Mouse (Mus musculus) frontal cortex, postnatal 14 days (tissue): Measurements from ENCODE around the gene Suds3.
A peak's percentile ranks its signal among the peaks of the same experiment; 100 is the strongest.

Experiments
- DNase-seq, 2 experiments: peaks; one replicate each; pipeline ENCODE4 v3.0.0; 2022; ENCODE audit warnings: low spot score in 2 of 2

Suds3 gene

DNA sequence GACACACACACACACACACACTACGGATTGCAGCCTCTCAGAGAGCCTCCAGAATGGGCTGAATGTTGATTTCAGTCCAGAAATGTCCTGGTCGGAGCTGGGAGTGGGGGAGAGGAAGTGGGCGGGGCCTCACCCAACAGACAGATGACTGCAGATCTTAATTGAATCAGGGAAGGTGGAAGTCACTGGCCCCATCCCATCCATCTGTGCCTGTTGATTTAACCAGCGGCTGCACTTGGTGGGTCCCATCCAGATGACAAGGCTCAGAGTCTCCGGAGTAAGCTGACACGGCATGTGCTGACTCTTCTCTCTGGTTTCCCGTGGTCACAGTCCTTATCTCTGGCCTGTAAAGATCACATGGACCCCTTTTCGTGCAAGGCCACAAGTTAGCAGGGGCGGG, 20.0 kb upstream of the Suds3 start:
- no peak for DNase-seq

DNA sequence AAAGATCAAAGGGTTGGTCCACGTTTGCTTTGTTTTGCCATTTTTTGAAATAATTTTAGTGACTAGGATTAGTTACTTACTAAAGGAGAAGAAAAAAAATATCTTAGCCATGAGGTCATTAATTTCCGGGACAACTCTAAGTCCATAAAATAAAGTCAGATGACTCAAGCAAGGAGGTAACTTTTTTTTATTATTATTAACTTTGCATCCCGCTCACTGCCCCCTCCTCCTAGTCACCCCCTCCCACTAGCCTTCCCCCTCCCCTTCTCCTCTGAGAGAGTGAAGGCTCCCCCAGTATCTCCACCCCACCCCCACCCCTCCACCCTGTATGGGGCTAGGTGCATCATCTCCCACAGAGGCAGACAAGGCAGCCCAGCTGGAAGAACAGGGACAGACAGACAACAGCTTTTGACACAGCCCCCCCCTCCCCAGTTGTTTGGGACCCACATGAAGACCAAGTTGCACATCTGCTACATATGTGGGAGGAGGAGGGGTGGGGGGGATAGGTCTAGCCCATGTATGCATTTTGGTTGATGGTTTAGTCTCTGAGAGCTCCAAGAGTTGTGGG, 19.1 kb upstream of the Suds3 start:
- no peak for DNase-seq

DNA sequence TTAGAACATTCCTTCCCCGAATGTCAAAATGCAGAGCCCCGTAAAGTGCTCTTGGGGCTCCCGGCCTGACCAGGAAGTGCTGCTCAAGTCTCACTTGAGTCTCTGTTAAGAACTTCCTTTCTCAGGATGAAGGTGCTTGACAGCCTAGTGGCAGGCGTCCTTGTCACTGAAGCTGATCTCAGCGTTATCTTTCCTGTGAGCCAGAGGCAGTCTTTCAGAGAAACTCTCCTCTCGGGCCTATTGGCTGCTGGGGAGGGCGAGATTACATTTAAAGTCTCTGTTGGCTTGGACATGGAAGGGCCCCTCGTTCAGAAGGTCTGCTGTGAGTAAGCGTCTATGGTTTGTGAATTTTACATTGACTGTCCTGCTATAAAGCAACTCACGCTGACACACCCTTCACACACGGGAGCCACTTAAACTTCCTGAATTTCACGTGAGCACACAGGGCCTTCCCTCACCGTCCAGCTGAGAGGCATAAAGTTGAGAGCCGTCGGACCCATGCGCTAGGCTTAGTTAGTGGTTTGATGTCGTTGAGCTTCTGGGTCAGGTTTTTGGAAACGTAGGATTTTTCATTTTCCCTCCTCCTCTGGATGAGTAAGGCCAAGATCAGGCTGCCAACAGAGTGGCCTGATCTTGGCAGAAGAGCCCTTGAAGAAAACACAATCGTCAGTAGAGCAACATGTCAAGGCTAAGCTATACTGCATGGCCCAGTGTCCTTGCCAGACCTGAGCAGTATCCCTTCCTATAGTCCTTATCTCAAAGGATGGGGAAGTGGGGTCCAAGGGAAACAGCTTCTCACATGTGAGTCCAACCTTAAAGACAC, 18.4 kb upstream of the Suds3 start:
- no peak for DNase-seq

DNA sequence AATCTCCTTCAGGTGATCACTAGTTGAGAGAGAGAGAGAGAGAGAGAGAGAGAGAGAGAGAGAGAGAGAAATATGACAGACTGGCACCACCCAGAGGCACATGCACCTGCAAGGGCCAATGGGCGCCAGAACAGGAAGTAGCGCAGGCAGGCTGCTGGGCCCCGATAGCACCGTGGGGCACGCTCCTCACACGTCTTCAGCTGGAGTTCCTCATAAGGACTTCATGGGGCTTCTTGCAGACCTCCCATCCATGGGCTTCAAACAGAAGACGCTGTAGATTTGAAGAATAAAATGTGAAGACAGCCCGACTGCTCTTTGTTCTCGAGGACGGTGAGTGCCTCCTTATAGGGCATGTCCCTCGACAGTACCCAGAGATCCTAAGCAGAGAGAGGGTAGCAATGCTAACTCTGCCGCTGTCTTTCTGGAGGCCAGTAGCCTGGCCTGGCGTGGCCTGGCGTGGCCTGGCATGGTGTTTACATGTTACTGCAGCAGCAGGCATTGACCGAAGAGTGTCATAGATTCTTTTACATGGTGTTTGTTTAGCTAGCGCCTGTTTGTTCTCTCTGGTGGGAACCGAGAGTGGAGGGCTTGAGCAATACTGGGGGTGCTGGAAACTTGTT, 17.6 kb upstream of the Suds3 start:
- DNase-seq: no peak

DNA sequence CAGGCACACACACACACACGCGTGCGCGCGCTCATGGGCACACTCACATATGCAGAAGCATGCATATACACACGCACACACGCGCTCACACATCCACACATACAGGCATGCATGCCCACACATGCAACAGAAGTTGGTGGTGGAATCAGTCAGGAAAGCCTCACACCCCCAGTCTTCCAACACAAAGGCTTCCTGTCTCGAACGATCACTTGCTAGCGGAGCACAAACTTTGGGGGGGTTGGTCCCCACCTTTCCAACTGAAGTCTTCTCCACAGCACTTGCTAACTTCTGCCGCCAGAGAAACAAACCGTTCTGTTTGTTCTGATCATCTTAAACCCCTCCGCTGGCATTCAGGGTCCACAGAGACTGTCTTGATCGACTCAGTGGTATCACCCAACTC, 14.8 kb upstream of the Suds3 start:
- DNase-seq: no peak

DNA sequence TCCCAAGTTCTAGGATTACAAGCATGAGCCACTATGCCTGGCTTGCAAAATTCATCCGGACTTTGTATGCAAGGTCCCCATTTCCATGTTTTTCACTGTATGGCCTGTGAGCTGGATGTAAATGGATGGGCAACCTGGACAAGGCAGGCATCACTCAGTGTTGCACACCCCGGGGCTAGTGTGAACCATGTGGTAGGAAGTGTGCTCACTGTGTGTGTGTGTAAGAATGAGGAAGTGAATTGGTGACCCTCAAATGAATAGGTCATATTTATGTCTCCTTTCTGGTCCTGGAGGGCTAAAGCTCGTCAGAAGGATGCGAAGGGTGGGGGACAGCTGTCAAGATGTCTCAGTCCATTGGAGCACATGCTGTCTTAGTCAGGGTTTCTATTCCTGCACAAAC, 11.1 kb upstream of the Suds3 start:
- no peak for DNase-seq

DNA sequence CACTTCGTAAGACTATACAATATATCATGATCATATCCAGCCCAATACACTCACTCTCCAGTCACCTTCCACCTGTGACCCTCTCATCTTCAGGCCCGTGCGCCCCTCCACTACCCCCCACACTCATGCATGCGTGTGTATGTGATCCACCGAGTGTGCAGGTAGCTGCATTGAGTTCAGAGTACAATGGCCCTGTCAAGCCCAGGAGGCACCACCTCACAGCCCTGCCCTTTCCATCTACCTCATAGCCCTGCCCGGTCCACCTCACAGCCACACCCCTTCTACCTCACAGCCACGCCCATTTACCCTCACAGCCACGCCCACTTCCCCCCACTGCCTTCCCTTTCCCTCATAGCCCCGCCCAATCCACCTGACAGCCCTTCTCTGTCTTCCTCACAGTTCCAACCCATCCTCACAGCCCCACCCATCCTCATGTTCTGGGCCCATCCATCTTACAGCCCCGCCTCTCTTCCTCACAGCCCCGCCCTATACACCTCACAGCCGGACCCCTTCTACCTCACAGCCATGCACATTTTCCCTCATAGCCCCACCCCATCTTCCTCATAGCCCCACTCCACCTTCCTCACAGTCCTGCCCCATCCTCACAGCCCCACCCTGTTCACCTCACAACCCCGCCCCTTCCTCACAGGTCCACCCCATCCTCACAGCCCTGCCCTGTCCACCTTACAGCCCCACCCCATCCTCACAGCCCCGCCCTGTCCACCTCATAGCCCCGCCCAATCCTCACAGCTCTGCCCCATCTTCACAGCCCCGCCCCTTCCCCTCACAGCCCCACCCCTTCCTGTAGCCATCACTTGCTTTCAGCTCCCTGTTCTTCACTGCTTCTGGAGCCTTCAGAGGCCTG, 9.8 kb upstream of the Suds3 start:
- DNase-seq: no peak

DNA sequence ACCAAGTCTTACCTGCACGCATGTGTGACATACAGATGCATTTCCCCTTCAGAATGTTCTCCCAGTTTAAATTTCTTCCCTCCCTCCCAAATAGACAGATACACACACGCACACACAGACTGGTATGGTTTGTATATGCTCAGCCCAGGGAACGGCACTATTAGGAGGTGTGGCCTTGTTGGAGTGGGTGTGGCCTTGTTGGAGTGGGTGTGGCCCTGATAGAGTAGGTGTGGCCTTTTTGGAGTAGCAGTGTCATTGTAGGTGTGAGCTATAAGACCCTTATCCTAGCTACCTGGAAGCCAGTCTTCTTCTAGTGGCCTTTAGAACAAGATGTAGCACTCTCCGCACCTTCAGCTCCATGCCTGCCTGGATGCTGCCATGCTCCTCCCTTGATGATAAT, 7.9 kb upstream of the Suds3 start:
- no peak for DNase-seq

DNA sequence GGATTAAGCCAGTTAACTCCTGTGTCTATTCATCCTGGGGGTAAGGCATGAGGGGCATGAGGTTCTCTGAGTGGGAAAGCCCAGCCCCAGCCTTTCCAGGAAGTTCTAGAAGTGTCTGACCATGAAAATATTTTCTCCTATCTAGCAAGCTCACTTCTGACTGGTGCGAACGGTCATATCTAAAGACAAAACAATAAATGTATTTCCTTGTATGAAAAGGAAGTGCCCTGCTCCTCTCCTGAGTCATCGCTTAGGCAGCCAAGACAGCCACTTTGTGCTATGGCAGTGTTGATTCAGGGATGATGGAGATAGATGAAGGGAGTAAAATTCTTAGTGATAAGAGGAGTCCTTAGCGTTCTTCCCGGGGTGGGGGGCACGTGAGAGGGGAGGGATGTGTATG, 7.2 kb upstream of the Suds3 start:
- DNase-seq: no peak

DNA sequence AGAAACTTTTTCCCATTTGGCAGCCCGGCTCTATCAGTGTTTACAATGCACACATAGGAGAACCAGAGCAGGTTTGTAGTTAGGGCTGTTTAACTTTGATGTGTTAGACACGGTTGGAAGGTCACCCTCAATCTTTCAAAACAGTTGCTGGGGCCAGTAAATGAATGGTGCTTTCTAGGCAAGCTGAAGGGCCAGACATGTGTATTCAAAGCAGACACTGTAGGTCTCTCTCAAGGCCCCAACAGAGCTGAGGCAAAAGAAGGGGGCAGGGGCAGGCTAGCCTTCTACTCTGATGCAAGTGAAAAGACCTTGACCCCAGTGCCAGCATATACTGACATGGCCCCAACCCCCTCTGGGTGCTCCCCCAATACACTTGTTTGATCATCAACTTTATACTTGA, 5.7 kb upstream of the Suds3 start:
- DNase-seq: no peak

DNA sequence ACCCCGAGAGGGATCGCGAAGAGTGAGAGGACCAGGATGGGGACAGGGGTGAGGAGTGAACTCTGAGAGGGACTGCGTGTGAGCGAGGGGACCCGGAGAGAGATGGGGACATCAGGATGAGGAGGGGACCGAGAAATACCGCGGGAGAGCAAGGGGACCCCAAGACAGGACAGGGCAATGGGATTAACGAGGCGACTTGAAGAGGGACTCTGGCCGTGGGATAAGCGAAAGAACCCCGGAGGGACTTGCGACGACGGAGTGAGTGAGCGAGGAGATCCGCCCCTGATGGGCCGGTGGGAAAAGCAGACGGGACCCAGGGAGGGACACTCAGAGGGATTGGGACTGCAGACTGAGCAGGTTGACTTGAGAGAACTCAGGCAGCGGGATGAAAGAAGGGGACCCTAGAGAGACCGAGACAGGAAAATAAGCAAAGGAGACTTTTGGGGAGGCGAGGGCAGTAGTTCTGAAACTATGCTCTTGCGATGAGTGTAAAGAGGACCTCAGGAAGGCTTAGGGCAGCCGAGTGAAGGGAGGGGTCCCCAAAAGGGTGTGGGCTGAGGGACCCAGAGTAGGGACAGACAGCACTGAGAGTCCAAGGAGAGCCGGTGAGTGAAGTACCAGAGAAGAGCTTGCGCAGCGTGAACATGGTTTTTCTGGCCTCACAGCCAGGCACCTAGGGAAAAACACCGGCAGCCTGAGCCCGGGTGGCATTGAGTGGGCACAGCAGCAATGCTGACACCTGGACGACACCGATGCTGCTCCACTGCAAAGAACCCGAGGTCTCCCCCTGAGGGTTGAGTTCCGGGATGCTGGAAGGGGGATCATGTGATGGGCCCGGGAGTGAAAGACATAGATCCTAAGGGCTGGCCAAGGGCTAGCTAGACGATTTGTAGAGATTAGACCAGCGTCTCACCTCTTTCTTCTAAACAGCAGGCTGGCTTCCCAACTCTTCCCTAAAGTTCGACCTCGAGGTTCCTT, 4.9 kb upstream of the Suds3 start:
- DNase-seq: no peak

DNA sequence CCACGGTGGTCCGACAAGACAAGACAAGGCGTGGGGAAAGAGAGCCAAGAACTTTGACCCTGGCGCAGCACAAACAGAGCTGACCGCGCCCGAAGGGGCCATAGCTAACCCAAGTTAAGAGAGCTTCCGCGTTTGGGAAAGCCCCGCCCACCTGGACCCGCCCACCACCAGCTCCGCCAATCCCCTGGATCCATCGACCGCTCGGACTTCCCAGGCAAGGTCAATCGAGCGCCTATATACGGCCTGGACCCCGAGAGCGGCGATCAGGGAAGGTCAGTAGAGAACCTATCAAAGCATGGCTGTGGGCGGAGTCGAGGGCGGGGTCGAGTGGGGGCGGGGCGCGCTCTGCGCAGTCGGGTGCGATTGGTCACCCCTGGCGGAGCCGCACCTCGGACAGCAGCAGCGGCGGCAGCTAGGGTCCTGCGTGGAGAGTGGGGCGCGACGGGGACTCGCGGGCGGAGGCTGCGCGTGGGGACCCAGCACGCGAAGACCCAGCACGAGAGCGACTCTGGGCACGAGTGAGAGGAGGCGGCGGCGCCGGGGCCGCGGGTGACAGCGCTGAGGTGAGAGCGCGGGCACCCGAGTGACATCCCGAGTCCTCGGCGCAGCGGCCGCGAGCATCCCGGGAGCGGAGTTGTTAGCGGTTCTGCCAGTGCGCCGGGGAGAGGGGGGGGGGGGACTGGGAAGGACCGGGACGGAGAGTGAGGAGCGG, 4.0 kb upstream of the Suds3 start, which contains the start of gene Taok3:
TSS of gene Taok3 (plus strand) at position 353 of the 712 bp plus-strand sequence.
- peak; percentile 94 to 97 for DNase-seq

DNA sequence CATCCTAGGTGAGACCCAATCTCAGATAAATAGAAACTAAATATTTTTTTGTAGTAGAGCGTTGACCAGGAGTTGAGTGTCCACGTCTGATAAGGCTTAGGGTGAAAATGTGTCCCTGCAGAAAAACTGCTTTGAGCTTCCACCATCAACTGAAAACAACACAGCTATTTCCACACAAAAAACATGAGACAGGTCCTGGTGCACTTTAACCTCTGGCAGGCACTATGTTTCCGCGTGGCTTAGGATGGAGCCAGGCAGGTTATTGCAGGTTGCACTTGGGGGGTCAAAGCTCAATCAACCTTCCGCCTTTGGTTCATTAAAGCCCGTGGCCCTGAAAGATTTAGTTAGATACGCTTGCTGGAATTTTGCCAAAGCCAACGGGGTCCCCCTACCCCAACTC, 2.9 kb upstream of the Suds3 start:
- DNase-seq: no peak

DNA sequence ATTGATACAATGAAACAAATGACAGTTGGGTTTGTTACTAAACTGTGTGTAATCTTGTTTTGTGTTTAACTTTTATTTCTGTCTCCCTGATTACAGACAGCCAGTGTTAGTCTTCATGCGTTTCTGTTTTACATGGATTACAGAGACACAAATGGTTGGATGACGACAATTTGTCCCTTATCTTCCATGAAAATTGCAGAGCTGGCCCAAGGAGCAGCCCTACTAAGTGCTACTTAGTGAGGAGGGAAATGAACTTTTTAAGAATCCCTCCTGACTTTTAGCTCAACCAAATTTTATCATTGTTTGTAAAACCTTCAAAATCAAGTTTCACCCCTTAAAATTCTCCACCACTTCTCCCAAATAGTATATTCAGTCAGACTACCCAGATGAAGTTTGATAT, 2.3 kb upstream of the Suds3 start:
- DNase-seq: no peak

DNA sequence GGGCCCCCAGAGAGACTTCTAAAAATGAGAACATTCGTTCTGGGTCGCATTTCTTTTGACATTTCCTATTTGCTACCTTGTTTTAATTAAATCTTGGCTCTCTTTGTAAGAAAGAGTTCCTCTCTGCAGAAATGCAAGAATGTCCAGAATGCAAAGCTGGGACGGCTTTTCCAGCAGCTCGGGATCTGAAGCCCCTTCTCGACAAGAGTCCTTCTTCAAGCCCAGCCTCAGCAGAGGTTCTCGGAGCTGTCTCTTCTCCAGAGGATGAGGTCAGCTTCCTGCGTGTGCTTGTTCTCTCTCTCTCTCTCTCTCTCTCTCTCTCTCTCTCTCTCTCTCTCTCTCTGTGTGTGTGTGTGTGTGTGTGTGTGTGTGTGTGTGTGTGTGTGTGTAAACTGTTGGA, 1.8 kb upstream of the Suds3 start:
- DNase-seq: no peak

DNA sequence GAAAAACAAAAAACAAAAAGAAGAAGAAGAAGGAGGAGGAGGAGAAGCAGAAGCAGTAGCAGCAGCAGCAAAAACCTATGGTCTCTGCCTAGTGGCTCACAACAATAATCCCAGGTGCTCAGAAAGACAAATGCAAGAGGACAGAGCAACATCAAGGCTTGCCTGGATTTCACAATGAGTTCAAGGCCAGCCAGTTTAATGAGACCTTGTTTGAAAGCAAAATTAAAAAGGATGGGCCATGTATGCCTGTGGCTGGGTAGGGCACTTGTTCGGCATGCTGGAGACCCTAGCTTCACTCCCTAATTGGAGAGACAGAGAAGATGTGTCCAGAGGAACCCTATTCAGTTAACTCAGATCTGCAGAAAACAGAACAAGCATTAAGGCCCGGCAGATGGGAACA, 1.3 kb upstream of the Suds3 start:
- no peak for DNase-seq

DNA sequence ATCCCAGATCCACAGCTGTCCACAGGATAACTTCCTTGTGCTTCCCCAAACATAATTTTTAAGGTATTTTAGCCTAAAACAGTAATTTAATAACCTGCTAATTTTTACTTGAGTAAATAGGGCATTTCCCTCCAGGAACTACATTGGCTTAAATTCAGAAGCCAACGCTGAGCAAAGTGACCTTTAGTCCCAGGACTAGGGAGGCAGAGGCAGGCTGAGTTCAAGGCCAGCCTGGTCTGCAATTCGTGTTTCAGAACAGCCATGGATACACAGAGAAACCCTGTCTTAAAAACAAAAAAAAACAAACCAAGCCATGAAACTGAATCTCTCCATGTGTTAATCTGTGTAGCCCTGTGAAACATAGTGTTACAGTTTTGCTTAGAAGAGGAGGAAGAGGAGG, 747 bp upstream of the Suds3 start:
- DNase-seq: no peak

DNA sequence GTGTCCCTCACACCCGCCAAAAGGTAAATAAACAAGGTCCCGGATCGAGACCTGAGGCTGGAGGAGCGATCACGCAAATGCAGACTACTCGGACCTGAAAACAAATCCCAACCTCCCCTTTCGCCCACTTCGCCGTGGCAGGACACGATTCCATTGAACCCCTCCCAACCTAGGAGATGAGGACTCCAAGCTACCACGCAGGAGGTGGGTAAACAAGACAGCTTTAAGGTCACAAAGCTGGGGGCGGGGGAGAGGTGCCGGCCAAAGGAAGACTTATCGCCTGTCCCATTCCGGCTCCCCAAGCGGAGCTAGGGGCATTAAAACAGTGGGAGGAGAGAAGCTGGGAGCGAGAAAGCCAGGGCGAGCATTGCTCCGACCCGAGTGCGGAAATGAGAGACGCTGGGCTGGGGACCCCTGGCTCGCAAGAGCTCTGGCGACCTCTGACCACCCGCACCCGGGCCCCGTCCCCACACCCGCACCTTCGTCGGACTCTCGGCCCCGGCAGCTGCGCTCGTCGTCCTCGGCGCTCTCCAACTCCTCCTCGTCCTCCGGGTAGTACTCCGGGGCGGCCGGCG, 633 bp downstream of the Suds3 start:
- DNase-seq: peak in 1 of 2 experiments; percentile 19

DNA sequence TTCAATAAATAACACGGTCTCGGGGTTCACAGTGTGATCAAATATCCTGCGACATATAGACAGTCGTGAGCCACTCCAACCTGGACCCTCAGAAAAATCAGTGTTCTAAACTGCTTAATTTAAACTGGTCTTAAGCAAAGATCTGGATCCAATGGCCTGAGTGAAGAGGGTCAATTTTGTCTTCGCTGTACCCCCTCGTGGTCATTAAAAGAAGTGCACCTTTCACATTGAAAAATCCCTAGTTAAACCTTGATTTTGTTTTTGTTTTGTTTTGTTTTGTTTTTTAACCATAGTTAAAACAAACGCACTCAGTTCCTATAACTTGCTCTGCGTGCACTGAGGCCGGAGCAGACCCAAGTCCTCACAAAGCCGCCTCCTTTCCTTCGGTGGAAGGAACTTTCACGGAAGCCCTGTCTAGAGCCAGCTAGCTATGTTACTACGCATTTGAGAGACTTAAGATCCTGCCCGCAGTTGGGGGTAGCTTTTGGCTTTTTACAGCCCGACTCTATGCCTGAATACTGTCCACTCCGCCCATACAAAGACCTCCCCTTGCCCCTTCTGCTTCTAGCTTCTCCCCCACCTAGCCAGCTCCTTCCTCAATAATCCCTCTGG, 1.2 kb downstream of the Suds3 start:
- DNase-seq: no peak

DNA sequence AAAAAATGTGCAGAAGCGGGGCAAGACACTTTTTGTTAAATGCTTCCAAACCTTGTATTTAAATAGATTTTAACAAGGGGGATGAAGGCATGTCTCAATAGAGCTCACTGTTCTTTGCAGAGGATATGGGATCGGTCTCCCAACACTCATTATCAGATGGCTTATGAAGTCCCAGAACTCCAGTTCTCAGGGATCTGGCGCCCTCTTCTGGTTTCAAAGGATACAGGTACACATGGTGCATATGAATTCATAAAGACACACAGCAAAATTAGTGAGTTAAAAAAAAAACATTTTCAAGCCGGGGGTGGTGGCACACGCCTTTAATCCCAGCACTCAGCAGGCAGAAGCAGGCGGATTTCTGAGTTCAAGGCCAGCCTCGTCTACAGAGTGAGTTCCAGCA, 2.6 kb downstream of the Suds3 start:
- DNase-seq: no peak
